Mouse (Mus musculus) monocyte, adult 59 days (primary cell): ENCODE results near the gene Csnk1d. TPM values are rescaled to one million over a fixed set of nuclear protein-coding genes. Genes with fewer than 3 reads are reported as not detected.

Experiments used
- total RNA-seq, 2 experiments: library from RNA; stranded (reverse); gene quantifications; one replicate each; pipeline ENCODE4 v1.2.4; 2023

Csnk1d gene
- total RNA-seq: 100 to 1,000 TPM; 146 to 149 TPM

GRCm38 (mm10) chr11:120990951-120991526 lies at the start of gene Csnk1d:
TSS of gene Csnk1d (minus strand) at chr11:120991330.

DNA sequence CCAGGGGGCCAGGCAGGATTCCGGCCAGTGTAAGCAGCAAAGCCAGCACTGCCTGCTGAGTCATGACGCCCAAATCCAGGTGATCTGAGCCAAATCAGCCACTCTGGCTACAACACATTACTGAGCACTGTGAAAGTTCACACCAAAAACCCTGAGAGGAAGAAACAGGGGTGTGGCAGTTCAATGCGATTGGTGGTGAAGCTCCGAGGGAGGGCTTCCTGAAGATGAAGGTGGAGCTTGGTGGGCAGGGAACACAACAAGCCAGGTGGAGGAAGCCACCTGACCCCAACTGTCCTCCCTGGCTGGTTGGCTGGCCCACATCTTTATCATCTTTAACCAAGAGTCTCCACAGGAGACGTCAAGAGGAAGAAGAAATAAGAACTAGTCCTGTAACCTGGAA lies 48.2 kb upstream of the Csnk1d start, which contains the start of gene Cd7:
Cd7 (minus strand) TSS at position 117 of the 400 bp plus-strand sequence.

GRCm38 (mm10) chr11:120948328-120948727 lies 42.8 kb downstream of the Csnk1d start, which contains the start of gene Slc16a3:
TSS of gene Slc16a3 (plus strand) at chr11:120948480.

DNA sequence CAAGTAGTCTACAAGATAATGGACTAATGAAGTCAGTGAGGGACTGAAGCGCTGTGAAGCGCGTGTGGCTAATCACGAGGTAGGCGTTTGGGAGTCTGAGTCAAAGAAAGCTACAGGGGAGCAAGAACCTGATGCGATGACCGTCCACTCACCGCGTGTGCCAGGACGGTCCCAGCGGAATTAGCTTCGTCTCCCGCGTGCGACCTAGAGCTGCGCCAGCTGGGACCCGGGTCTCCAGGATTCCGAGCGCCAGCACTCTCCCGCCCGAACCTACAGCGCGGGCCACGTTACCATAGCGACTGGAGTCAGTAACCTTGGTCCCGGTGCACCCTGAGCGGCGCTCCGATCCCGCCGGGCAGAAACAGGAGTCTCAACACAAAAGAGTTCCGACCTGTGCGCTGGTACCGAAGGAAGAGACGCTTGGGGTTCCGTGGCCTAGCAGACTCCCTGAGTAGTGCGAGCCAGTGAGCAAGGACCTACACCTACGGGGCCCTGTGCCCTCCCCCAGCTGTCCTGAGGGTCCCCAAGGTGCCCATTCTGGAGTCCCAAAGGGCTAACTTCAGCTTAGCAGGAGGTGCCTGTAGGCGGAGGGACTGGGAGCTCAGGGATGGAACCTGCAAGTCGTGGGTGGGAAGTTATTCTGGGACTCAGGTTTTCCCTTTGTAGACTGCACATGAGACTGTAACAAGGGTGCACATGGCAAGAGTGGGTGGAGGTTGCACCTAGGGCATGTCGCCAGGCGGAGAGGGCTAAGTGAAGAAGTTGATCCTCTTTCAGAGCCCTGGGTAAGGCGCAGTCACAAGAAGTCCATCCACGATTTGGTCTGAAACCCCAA lies 58.3 kb downstream of the Csnk1d start, which contains the start of gene Ccdc57:
Ccdc57 (minus strand) TSS at position 309 of the 835 bp plus-strand sequence.

Other genes starting within 250 kb of the Csnk1d start
- gene Hmga1b, start 228.5 kb downstream of the Csnk1d start, total RNA-seq: 10 to 100 TPM; 40.5 to 48.6 TPM
- gene Rfng, start 207.1 kb downstream of the Csnk1d start, total RNA-seq: 10 to 100 TPM; 16.9 to 20.9 TPM
- gene Gps1, start 207.1 kb downstream of the Csnk1d start, total RNA-seq: 10 to 100 TPM; 53.1 to 57.5 TPM
- gene Dus1l, start 194.9 kb downstream of the Csnk1d start, total RNA-seq: 10 to 100 TPM; 39.3 to 50.0 TPM
- 10 to 100 TPM; 46.7 to 64.3 TPM for gene Fasn, start 166.8 kb downstream of the Csnk1d start, total RNA-seq
- gene Ccdc57, start 58.5 kb downstream of the Csnk1d start, total RNA-seq: under 1 TPM; 0.58 to 0.88 TPM
- gene Slc16a3, start 42.9 kb downstream of the Csnk1d start, total RNA-seq: 100 to 1,000 TPM; 145 to 159 TPM
- 10 to 100 TPM; 22.4 to 35.1 TPM for gene Cd7, start 48.1 kb upstream of the Csnk1d start, total RNA-seq
- not detected for gene Sectm1b, start 72.2 kb upstream of the Csnk1d start, total RNA-seq
- under 1 TPM; 0.52 to 0.97 TPM for gene Sectm1a, start 89.9 kb upstream of the Csnk1d start, total RNA-seq
- not detected for gene Tex19.2, start 127.3 kb upstream of the Csnk1d start, total RNA-seq
- gene Tex19.1, start 154.8 kb upstream of the Csnk1d start, total RNA-seq: not detected
- not detected for gene Uts2r, start 168.9 kb upstream of the Csnk1d start, total RNA-seq
- 1 to 10 TPM; 5.2 to 5.6 TPM for gene Hexdc, start 213.1 kb upstream of the Csnk1d start, total RNA-seq
- 1 to 10 TPM; 5.0 to 7.0 TPM for gene Ogfod3, start 213.4 kb upstream of the Csnk1d start, total RNA-seq
- 10 to 100 TPM; 78.0 to 81.9 TPM for gene Cybc1, start 238.0 kb upstream of the Csnk1d start, total RNA-seq
- 10 to 100 TPM; 26.4 to 33.7 TPM for gene Narf, start 245.9 kb upstream of the Csnk1d start, total RNA-seq